Mouse (Mus musculus) bone marrow, adult 2 months (tissue): ENCODE results near the gene Commd7.

Source experiments
- CTCF ChIP-seq: fragments of 200-500 bp; IDR thresholded peaks from 2 replicates; pipeline ENCODE4 v1.5.1; 2011; ENCODE audit warnings: low read length, control low read depth; ENCODE audit not compliant: control insufficient read depth, insufficient read depth
- POLR2A ChIP-seq: fragments of 200-500 bp; IDR thresholded peaks from 2 replicates; pipeline ENCODE4 v1.6.1; 2011; ENCODE audit warnings: low read depth, mild to moderate bottlenecking, control low read depth, low read length, borderline replicate concordance; ENCODE audit not compliant: control insufficient read depth

DNA sequence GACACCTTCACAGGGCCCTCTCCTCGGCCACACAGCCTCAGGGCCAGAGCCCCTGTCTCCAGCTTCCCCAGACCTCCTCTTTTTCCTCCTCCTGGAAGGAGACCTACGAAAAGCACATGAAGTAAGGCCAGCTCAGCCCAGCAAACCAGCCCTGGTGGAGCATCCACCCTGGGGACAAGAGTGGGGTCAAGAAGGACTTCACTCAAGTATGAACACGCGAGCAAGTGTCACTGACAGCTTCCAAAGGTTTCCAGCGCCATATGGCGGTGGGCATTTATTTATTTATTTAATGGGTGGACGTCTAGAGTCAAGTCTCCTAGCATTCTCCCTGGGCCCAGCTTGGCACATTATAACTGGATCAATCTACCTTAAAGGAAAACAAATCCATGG is 21.3 kb downstream of the Commd7 start:
- TF ChIP-seq POLR2A, result no peak
- TF ChIP-seq CTCF, result no peak
